ENCODE assay signal across 8 mouse cellular contexts in the genomic region with DNA sequence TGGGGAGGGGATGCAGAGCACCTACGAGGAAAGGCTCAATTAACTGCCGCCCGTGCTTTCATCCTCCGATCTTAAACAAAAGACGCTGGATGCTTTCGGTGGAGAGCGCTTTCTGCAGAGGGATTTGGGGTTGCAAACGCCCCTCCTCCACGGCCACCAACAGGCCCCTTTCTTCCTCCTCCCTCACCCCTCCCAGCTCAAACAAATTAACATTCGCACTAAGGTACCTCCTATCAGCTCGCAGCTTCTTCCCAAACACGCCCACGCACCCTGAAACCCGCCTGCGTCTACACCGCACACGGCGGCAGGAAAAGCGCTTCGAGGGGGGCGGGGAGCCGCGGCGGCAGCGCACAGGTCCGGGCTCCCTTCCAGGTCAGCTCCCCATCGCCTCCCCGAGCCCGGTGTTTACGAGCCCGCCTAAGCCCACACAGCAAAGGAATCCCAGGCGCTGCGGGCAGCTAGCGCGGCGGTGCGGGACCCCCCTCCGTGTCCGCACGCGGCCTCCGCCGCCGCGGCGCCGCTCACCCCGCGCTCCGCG. TPM values are rescaled to one million over a fixed set of nuclear protein-coding genes. Genes with fewer than 3 reads are reported as not detected.
DNase-seq lines count a peak whose midpoint lies in the region; ATAC-seq and TF ChIP-seq lines count a peak whose summit lies in the region.

No protein-coding gene starts in this region.

- no peaks in the 10 kb centered on the region; the same call in 1 of the 2 replicates for H3K36me3 ChIP-seq in heart, embryonic 10.5 days
- no peaks in the 10 kb centered on the region for H3K36me3 ChIP-seq in kidney, embryonic 14.5 days (ENCODE audit: control insufficient read depth, insufficient read depth, low read length)

- peak overlapping the region; percentile 91 for H3K4me2 ChIP-seq in kidney, embryonic 14.5 days (replicated peaks; ENCODE audit: low read depth, low read length)

- peak; percentile 53 for DNase-seq in gastrocnemius, adult 2 months
- DNase-seq in gastrocnemius, adult 18-20 months (ENCODE audit: low spot score), result no peak
- DNase-seq in embryo, embryonic 9.5 days (ENCODE audit: extremely low spot score), result peak; percentile 88
- DNase-seq in heart, embryonic 10.5 days (ENCODE audit: low spot score), result peak; percentile 87
- DNase-seq in liver, result peak; percentile 84
- DNase-seq in spleen, postnatal 4 days (ENCODE audit: low spot score in 2 of 2), result peak; percentile 75 to 85

- peak overlapping the region; percentile 91 for H3K9ac ChIP-seq in kidney, embryonic 14.5 days (ENCODE audit: low read depth, low read length)

- no peaks in the 10 kb centered on the region for H3K27me3 ChIP-seq in heart, embryonic 10.5 days (ENCODE audit: insufficient read depth, poor library complexity, severe bottlenecking)
- H3K27me3 ChIP-seq in kidney, embryonic 14.5 days (ENCODE audit: control insufficient read depth, insufficient read depth, low read length), result no peaks in the 10 kb centered on the region

- no peak for TF ChIP-seq CTCF in gastrocnemius, adult 2 months (IDR thresholded peaks at IDR 0.05)

- peak; percentile 87 for ATAC-seq in kidney, embryonic 14.5 days (ENCODE audit: low FRiP score, low TSS enrichment)
- peak; percentile 72; the same call in 1 of the 2 replicates for ATAC-seq in monocyte, adult 5-6 weeks (replicated peaks; ENCODE audit: insufficient number of reproducible peaks, low FRiP score, low TSS enrichment, poor library complexity, severe bottlenecking)

- under 1% methylated on average over 51 of the region's 51 CpGs for WGBS in heart, embryonic 10.5 days
- WGBS in kidney, embryonic 14.5 days, result 0% methylated on average over 37 of the region's 51 CpGs

- intact Hi-C loops in gastrocnemius, adult 2 months (cut with DNase I), result no loop called here

- peak overlapping the region; percentile 87 for H3K4me3 ChIP-seq in gastrocnemius, adult 2 months
- H3K4me3 ChIP-seq in heart, embryonic 10.5 days, result peak overlapping the region; percentile 99
- peak overlapping the region; percentile 91 for H3K4me3 ChIP-seq in kidney, embryonic 14.5 days (ENCODE audit: low read length)

- H3K27ac ChIP-seq in gastrocnemius, adult 2 months, result peak overlapping the region; percentile 38; the same call in 1 of the 2 replicates
- peak overlapping the region; percentile 97 for H3K27ac ChIP-seq in heart, embryonic 10.5 days
- H3K27ac ChIP-seq in kidney, embryonic 14.5 days (ENCODE audit: low read depth, low read length), result peak overlapping the region; percentile 93

- H3K4me1 ChIP-seq in heart, embryonic 10.5 days, result peaks cover 10% of the 10 kb centered on the region; the same call in 1 of the 2 replicates
- H3K4me1 ChIP-seq in kidney, embryonic 14.5 days (ENCODE audit: control insufficient read depth, insufficient read depth, low read length), result peaks cover 12% of the 10 kb centered on the region

- H3K9me3 ChIP-seq in heart, embryonic 10.5 days, result no peaks in the 10 kb centered on the region
- H3K9me3 ChIP-seq in kidney, embryonic 14.5 days (ENCODE audit: control insufficient read depth, low read length), result no peaks in the 10 kb centered on the region

RNA-seq across cellular contexts. Expression of a gene that starts 0.7 kb away (rescaled TPM):
- total RNA-seq in gastrocnemius, adult 2 months (2021), result 1 to 10 TPM; 1.5 to 1.9 TPM
- total RNA-seq in gastrocnemius, adult 18-20 months (2021), result 1 to 10 TPM in 1 of 2 experiments, under 1 TPM in 1; 0.57 to 2.0 TPM
- polyA plus RNA-seq in heart, embryonic 10.5 days (2016; fragmentation: Nextera tagmentation; extraction: Ambion mirVana), result 49.6 and 55.2 TPM in 2 replicates
- polyA plus RNA-seq in kidney, embryonic 14.5 days (2014; fragmentation: Nextera tagmentation; extraction: Ambion mirVana), result 62.3 and 80.8 TPM in 2 replicates
- total RNA-seq in monocyte, adult 5-6 weeks (2017), result 60.9 to 69.7 TPM (median 65.5 TPM) in 3 replicates

Comparison
In these comparisons a context has a peak if more than half of its experiments do, and no peak if none do; other contexts are left out.
1. H3K27ac ChIP-seq: peak in every context shown above with its lines; median percentile 97 in heart, embryonic 10.5 days; 93 in kidney, embryonic 14.5 days; 38 in gastrocnemius, adult 2 months.
2. RNA of a gene that starts 0.7 kb away (total RNA-seq): 60.9 to 69.7 TPM in monocyte, adult 5-6 weeks; 0.57 to 2.0 TPM in gastrocnemius, adult 18-20 months and 1.5 to 1.9 TPM in gastrocnemius, adult 2 months; every median in the first group is over 10 times any median in the second.
3. Peak in every context shown above with its lines, with median percentiles within 50 percentile points of each other: H3K4me3 ChIP-seq.